ENCODE assay signal across 18 mouse cellular contexts in genomic region chr1:30783741-30784140, GRCm38 (mm10).
"Had no signal": no experiment of that assay in that cellular context is flagged by ENCODE, and none has a peak within 500 bp of the region (broad histone marks: within the 10 kb centered on the region; RNA-seq: fewer than 3 reads in every experiment).

No protein-coding gene starts in this region.

- H3K27me3 ChIP-seq: midbrain, embryonic 12.5 days; neural tube, embryonic 13.5 days; neural tube, embryonic 15.5 days had no signal

- H3K4me2 ChIP-seq: lung, embryonic 14.5 days; midbrain, embryonic 12.5 days; neural tube, embryonic 13.5 days; neural tube, embryonic 15.5 days had no signal

- ATAC-seq: midbrain, embryonic 16.5 days had no signal

- H3K9ac ChIP-seq: lung, embryonic 14.5 days; midbrain, embryonic 12.5 days; neural tube, embryonic 13.5 days; neural tube, embryonic 15.5 days had no signal

- H3K4me1 ChIP-seq: midbrain, embryonic 10.5 days; midbrain, embryonic 12.5 days; neural tube, embryonic 13.5 days; neural tube, embryonic 15.5 days had no signal

- H3K4me3 ChIP-seq: midbrain, embryonic 10.5 days; midbrain, embryonic 12.5 days; myocyte; neural tube, embryonic 13.5 days; neural tube, embryonic 15.5 days had no signal

- H3K27ac ChIP-seq: midbrain, embryonic 10.5 days; midbrain, embryonic 12.5 days; neural tube, embryonic 13.5 days; neural tube, embryonic 15.5 days had no signal

- H3K9me3 ChIP-seq: midbrain, embryonic 10.5 days; midbrain, embryonic 12.5 days; neural tube, embryonic 13.5 days; neural tube, embryonic 15.5 days had no signal

- DNase-seq: lung, embryonic 14.5 days; lung, postnatal 10 days; lung, postnatal 4 days; midbrain, embryonic 14.5 days; retina, postnatal 1 day; right cerebral cortex, adult 18-20 months; right cerebral cortex, postnatal 25 days; right cerebral cortex, postnatal 4 days; spleen, adult 18-20 months; thymus, adult 18-20 months; thymus, postnatal 14 days; thymus, postnatal 36 days had no signal

- H3K36me3 ChIP-seq: midbrain, embryonic 10.5 days; midbrain, embryonic 12.5 days; neural tube, embryonic 13.5 days; neural tube, embryonic 15.5 days had no signal
